Mouse (Mus musculus) limb, embryonic 13.5 days (tissue): ENCODE data around the gene Nrcam. TPM values are rescaled to one million over a fixed set of nuclear protein-coding genes. Genes with fewer than 3 reads are reported as not detected.
A peak's percentile ranks its signal among the peaks of the same experiment; 100 is the strongest.

ENCODE experiments used
- ATAC-seq: fragments of 200-750 bp; cut with Nextera tagmentation; 2 replicates; pipeline ENCODE4 v1.8.0; 2017; ENCODE audit warnings: low read depth, moderate number of reproducible peaks, moderate TSS enrichment; ENCODE audit not compliant: low FRiP score
- H3K27ac ChIP-seq: fragments of 300-500 bp; sonication (generic); 2 replicates; pipeline ENCODE4 v1.5.1; 2015; ENCODE audit warnings: inconsistent platforms, mild to moderate bottlenecking, moderate library complexity
- H3K27me3 ChIP-seq: fragments of 300-500 bp; sonication (generic); 2 replicates; pipeline ENCODE4 v1.6.1; 2015; ENCODE audit warnings: mild to moderate bottlenecking, inconsistent platforms
- H3K36me3 ChIP-seq: fragments of 300-500 bp; sonication (generic); 2 replicates; pipeline ENCODE4 v1.6.1; 2015; ENCODE audit warnings: inconsistent platforms, mild to moderate bottlenecking, moderate library complexity
- H3K4me1 ChIP-seq: fragments of 300-500 bp; sonication (generic); 2 replicates; pipeline ENCODE4 v1.6.1; 2015; ENCODE audit warnings: inconsistent platforms
- H3K4me2 ChIP-seq: fragments of 300-500 bp; sonication (generic); replicated peaks from 2 replicates; pipeline ENCODE4 v1.6.1; 2015; ENCODE audit warnings: inconsistent platforms, mild to moderate bottlenecking, moderate library complexity
- H3K4me3 ChIP-seq: fragments of 300-500 bp; sonication (generic); 2 replicates; pipeline ENCODE4 v1.5.1; 2015; ENCODE audit warnings: moderate library complexity, mild to moderate bottlenecking, inconsistent platforms
- H3K9ac ChIP-seq: fragments of 300-500 bp; sonication (generic); 2 replicates; pipeline ENCODE4 v1.6.1; 2015; ENCODE audit warnings: mild to moderate bottlenecking, inconsistent platforms
- H3K9me3 ChIP-seq: fragments of 300-500 bp; sonication (generic); 2 replicates; pipeline ENCODE4 v1.6.1; 2016; ENCODE audit warnings: inconsistent platforms
- WGBS: fragments of 180-500 bp; shearing (Covaris S2); methylation state at CpG from one replicate; pipeline ENCODE4 v1.1.7; 2015; 5-methylcytosine and 5-hydroxymethylcytosine counted together
- polyA plus RNA-seq: library from polyadenylated mRNA; unstranded; fragments of >200 nt; fragmentation: Nextera tagmentation; extraction: Ambion mirVana; gene quantifications from 2 replicates; pipeline ENCODE4 v1.2.1, GENCODE M21; 2015

Gene Nrcam
- polyA plus RNA-seq, 1 experiment from 2014 or later: 3.0 TPM

GRCm38 (mm10) chr12:44422154-44422866, 93.6 kb downstream of the Nrcam start:
- H3K27ac ChIP-seq: no peak overlapping the region
- ATAC-seq: no peak
- H3K9ac ChIP-seq: no peak overlapping the region
- no peaks in the 10 kb centered on the region for H3K27me3 ChIP-seq
- H3K4me1 ChIP-seq: no peaks in the 10 kb centered on the region
- no peaks in the 10 kb centered on the region for H3K36me3 ChIP-seq
- H3K9me3 ChIP-seq: no peaks in the 10 kb centered on the region
- H3K4me2 ChIP-seq: no peak overlapping the region
- WGBS: 51% methylated on average over 4 of the region's 4 CpGs
- H3K4me3 ChIP-seq: no peak overlapping the region

DNA sequence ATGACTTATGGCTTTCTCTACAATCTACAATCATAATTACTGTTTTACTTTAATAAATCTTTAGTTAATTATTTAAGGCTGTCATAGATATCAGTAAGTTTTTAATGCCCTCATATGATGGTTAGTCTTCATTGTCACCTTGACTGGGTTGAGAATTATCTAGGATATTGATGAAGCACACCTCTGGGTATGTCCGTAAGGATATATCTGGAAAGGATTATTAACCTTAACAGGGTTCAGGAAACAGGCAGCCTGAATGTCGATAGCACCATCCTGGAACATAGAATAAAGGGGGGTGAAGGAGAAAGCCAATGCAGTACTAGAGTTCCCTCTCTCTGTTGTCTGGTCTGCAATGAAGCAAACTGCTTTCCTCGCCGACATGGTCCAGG, 94.2 kb downstream of the Nrcam start:
- H3K27me3 ChIP-seq: no peaks in the 10 kb centered on the region
- no peak overlapping the region for H3K4me2 ChIP-seq
- no peak overlapping the region for H3K4me3 ChIP-seq
- H3K9me3 ChIP-seq: no peaks in the 10 kb centered on the region
- 81% methylated on average over 4 of the region's 4 CpGs for WGBS
- H3K27ac ChIP-seq: no peak overlapping the region
- H3K36me3 ChIP-seq: no peaks in the 10 kb centered on the region
- no peak for ATAC-seq
- H3K4me1 ChIP-seq: no peaks in the 10 kb centered on the region
- H3K9ac ChIP-seq: no peak overlapping the region

- H3K9me3 ChIP-seq: no peaks in the 10 kb centered on the region
- WGBS: 90% methylated on average over 3 of the region's 3 CpGs
- H3K4me1 ChIP-seq: no peaks in the 10 kb centered on the region
- ATAC-seq: no peak
- no peak overlapping the region for H3K27ac ChIP-seq
- H3K4me2 ChIP-seq: no peak overlapping the region
- no peak overlapping the region for H3K9ac ChIP-seq
- no peaks in the 10 kb centered on the region for H3K36me3 ChIP-seq
- H3K4me3 ChIP-seq: no peak overlapping the region
- H3K27me3 ChIP-seq: no peaks in the 10 kb centered on the region
Observed at GRCm38 (mm10) chr12:44424011-44424410, 95.3 kb downstream of the Nrcam start.

GRCm38 (mm10) chr12:44425040-44425439, 96.4 kb downstream of the Nrcam start:
- 5% methylated on average over 6 of the region's 6 CpGs for WGBS
- peak; percentile 78; the same call in 1 of the 2 replicates for ATAC-seq
- H3K4me3 ChIP-seq: no peak overlapping the region
- H3K9me3 ChIP-seq: no peaks in the 10 kb centered on the region
- H3K9ac ChIP-seq: no peak overlapping the region
- H3K36me3 ChIP-seq: no peaks in the 10 kb centered on the region
- no peaks in the 10 kb centered on the region for H3K27me3 ChIP-seq
- no peaks in the 10 kb centered on the region for H3K4me1 ChIP-seq
- no peak overlapping the region for H3K4me2 ChIP-seq
- no peak overlapping the region for H3K27ac ChIP-seq

DNA sequence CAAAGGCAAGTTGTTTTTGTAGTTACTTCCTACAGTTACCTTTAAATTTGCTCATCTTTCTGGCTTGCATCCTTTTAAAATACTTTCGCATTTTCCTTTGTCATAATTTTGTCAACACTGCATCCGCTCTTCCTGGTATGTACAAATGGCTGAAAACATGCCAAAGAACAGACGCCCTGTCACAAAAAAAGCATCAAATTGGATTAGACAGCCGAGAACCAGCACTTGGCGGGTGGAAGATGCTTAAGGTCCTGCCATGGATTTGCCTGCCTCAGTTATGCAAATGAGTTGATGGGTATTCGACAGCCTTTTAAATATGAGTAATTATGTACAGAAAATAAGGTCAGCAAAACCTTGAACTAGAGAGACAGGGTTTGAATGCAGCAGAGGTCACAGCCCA, 101.7 kb downstream of the Nrcam start:
- no peak for ATAC-seq
- no peak overlapping the region for H3K27ac ChIP-seq
- H3K9me3 ChIP-seq: no peaks in the 10 kb centered on the region
- no peak overlapping the region for H3K9ac ChIP-seq
- WGBS: 83% methylated on average over 6 of the region's 6 CpGs
- H3K4me3 ChIP-seq: no peak overlapping the region
- H3K36me3 ChIP-seq: no peaks in the 10 kb centered on the region
- 0 out of 2 replicates have a peak, but pooled peaks cover 3% of the 10 kb centered on the region for H3K4me1 ChIP-seq
- H3K4me2 ChIP-seq: no peak overlapping the region
- no peaks in the 10 kb centered on the region for H3K27me3 ChIP-seq

DNA sequence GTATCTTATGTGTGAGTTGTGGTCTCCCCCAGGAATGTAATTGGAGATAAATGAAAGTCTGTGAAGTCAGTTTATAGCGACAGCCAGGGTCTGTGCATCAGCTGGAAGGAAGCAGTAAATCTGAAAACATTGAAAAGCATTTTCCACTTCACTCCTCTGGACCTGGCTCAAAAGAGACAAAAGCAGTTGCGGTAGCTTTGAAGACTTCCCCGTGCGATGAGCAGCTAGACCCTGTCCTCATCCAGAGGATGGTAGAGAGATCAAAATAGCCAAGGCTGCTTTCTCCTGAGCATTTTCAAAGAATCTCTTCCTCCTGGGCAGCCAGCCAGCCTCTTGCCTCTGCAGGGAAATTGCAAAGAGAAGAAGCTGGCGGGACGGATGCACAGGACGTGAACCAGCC, 102.3 kb downstream of the Nrcam start:
- Histone ChIP-seq H3K4me2 (no peak overlapping the region), H3K27ac (no peak overlapping the region), H3K4me1 (0 out of 2 replicates have a peak, but pooled peaks cover 3% of the 10 kb centered on the region), H3K9me3 (no peaks in the 10 kb centered on the region), H3K9ac (no peak overlapping the region), H3K27me3 (no peaks in the 10 kb centered on the region), H3K36me3 (no peaks in the 10 kb centered on the region), H3K4me3 (no peak overlapping the region)
- 49% methylated on average over 7 of the region's 7 CpGs for WGBS
- ATAC-seq: no peak

DNA sequence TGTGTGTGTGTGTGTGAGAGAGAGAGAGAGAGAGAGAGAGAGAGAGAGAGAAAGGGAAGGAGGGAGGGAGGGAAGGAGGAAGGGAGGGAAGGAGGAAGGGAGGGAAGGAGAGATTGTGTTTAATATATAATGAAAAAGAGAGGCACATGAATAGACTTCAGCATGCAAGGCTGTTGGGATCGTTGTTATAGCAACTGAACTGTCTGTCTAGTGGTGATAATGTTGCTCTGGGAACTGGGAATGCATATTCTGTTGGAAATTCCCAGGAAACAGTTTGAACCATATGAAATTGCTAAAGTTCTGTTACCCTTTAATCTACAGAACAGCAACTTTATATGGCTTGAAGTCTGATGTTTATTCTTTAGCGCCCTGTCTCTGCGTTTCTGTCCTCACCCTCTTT, 104.0 kb downstream of the Nrcam start:
- Histone ChIP-seq H3K36me3 (no peaks in the 10 kb centered on the region), H3K9me3 (no peaks in the 10 kb centered on the region), H3K27me3 (no peaks in the 10 kb centered on the region), H3K27ac (no peak overlapping the region), H3K4me1 (0 out of 2 replicates have a peak, but pooled peaks cover 3% of the 10 kb centered on the region), H3K9ac (no peak overlapping the region), H3K4me2 (no peak overlapping the region), H3K4me3 (no peak overlapping the region)
- no peak for ATAC-seq
- WGBS: 78% methylated on average over 3 of the region's 3 CpGs

GRCm38 (mm10) chr12:44437046-44437827, 108.6 kb downstream of the Nrcam start:
- Histone ChIP-seq H3K9me3 (no peaks in the 10 kb centered on the region), H3K4me2 (no peak overlapping the region), H3K4me1 (peaks cover 6% of the 10 kb centered on the region), H3K36me3 (no peaks in the 10 kb centered on the region), H3K27ac (no peak overlapping the region), H3K27me3 (no peaks in the 10 kb centered on the region), H3K4me3 (no peak overlapping the region), H3K9ac (no peak overlapping the region)
- ATAC-seq: no peak
- 48% methylated on average over 13 of the region's 13 CpGs for WGBS

DNA sequence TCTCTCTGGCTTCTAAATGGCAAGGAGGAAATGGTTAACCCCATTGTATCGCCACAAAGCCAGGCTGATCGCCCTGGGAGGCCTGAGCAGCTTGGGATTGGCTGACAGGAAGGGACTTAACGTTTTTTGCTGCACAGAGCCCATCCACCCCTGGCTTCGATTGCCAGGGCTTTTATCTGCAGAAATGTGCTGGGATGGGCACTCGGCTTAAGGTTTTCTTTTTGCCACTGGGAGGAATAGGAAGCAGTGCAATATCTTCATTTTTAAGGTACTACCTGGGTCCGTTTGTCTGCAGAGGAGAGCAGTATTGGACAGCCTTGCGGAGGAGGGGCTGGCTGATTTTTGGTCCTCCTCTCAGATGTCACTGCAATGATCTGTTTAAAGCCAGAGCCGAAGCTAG, 110.2 kb downstream of the Nrcam start:
- Histone ChIP-seq H3K9ac (no peak overlapping the region), H3K4me1 (peaks cover 6% of the 10 kb centered on the region), H3K27me3 (no peaks in the 10 kb centered on the region), H3K36me3 (no peaks in the 10 kb centered on the region), H3K9me3 (no peaks in the 10 kb centered on the region), H3K4me2 (peak overlapping the region; percentile 30; the same call in 1 of the 2 replicates), H3K4me3 (no peak overlapping the region), H3K27ac (no peak overlapping the region)
- ATAC-seq: no peak
- 13% methylated on average over 8 of the region's 8 CpGs for WGBS

- no peak for ATAC-seq
- peaks cover 6% of the 10 kb centered on the region for H3K4me1 ChIP-seq
- no peak overlapping the region for H3K4me3 ChIP-seq
- no peak overlapping the region for H3K27ac ChIP-seq
- no peaks in the 10 kb centered on the region for H3K27me3 ChIP-seq
- H3K36me3 ChIP-seq: no peaks in the 10 kb centered on the region
- WGBS: 18% methylated on average over 4 of the region's 4 CpGs
- no peaks in the 10 kb centered on the region for H3K9me3 ChIP-seq
- H3K9ac ChIP-seq: no peak overlapping the region
- H3K4me2 ChIP-seq: no peak overlapping the region
Observed at GRCm38 (mm10) chr12:44440230-44440629, 111.5 kb downstream of the Nrcam start.

DNA sequence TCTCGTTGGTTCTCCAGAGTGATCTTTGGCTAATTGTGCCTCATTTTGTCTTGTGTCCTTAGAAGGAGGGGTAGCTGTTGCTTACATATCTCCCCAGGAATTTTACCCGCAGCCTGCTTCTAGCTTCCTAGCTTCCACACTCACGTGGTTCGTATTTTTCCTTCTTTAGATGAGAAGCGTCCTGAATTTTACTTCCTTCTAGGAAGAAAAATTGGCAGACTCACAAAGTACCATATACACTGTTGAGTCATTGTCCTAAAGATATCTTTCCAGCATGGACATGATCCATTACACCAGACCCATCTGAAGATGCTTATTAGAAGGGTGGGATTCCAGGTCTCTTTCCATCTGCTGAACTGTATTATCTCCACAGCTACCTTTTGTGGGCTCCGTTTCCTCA, 122.2 kb downstream of the Nrcam start:
- H3K4me1 ChIP-seq: no peaks in the 10 kb centered on the region
- ATAC-seq: no peak
- no peaks in the 10 kb centered on the region for H3K9me3 ChIP-seq
- H3K9ac ChIP-seq: no peak overlapping the region
- H3K4me3 ChIP-seq: no peak overlapping the region
- no peak overlapping the region for H3K4me2 ChIP-seq
- no peaks in the 10 kb centered on the region for H3K36me3 ChIP-seq
- H3K27me3 ChIP-seq: no peaks in the 10 kb centered on the region
- WGBS: 84% methylated on average over 6 of the region's 6 CpGs
- no peak overlapping the region for H3K27ac ChIP-seq

GRCm38 (mm10) chr12:44451742-44452141, 123.1 kb downstream of the Nrcam start:
- Histone ChIP-seq H3K4me1 (no peaks in the 10 kb centered on the region), H3K27ac (no peak overlapping the region), H3K27me3 (no peaks in the 10 kb centered on the region), H3K36me3 (no peaks in the 10 kb centered on the region), H3K4me2 (no peak overlapping the region), H3K4me3 (no peak overlapping the region), H3K9ac (no peak overlapping the region), H3K9me3 (no peaks in the 10 kb centered on the region)
- 65% methylated on average over 1 of the region's 1 CpGs for WGBS
- ATAC-seq: no peak
